Mouse (Mus musculus): ENCODE data around the gene Smchd1. TPM values are rescaled to one million over a fixed set of nuclear protein-coding genes. Genes with fewer than 3 reads are reported as not detected.

Smchd1 gene
- polyA plus RNA-seq, 1 experiment from 2014 or later = 41.5 TPM

DNA sequence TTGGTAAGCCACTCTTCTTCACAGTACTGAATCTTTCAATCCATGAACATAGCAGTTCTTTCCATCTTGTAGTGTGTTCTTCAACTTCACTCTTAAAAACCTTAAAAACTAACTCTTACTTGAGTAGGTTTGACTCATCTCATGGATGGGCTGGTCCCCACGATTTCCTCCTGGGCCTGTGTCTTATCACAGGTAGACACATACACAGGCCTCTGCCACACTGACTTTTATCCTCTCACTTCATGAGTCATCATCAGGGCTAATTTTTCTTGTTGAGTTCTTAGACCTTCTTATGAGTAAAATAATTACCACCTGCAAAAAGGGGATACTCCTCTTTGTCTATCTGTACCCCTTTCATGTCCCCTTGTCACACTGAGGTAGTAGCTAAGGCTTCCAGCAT, 58.1 kb downstream of the Smchd1 start:
- H3K4me2 ChIP-seq (ENCODE audit: low read length) = no peak overlapping the region
- no peaks in the 10 kb centered on the region for H3K4me1 ChIP-seq (ENCODE audit: control insufficient read depth, insufficient read depth, low read length)
- H3K36me3 ChIP-seq (ENCODE audit: control insufficient read depth, insufficient read depth, low read length) = peaks cover 16% of the 10 kb centered on the region
- no peak for ATAC-seq
- H3K27ac ChIP-seq (ENCODE audit: low read length) = no peak overlapping the region
- no peaks in the 10 kb centered on the region for H3K27me3 ChIP-seq (ENCODE audit: control insufficient read depth, insufficient read depth, low read depth, low read length)
- H3K4me3 ChIP-seq (ENCODE audit: low read depth, low read length) = no peak overlapping the region
- no peak overlapping the region for H3K9ac ChIP-seq (ENCODE audit: low read depth, low read length)
- WGBS = 97% methylated on average over 1 of the region's 1 CpGs
- H3K9me3 ChIP-seq (replicated peaks; ENCODE audit: control insufficient read depth, low read length, poor library complexity, severe bottlenecking) = peaks cover 6% of the 10 kb centered on the region

DNA sequence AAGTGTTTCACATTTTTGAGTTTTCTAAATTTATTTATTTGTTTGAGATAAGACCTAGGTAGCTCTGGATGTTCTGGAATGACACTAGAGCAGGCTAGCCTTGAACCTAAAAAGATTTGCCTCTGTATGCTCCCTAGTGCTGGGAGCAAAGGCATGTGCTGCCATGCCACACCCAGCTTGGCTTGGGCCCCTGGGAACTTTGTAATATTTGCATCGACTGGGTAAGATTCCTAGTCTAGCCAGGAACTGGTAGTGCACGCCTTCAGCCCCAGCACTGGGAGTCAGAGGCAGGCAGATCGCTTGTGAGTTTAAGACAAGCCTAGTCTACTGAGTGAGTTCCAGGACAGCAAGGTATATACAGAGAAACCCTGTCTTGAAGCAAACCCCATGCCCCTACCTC, 87.7 kb downstream of the Smchd1 start:
- no peaks in the 10 kb centered on the region for H3K4me1 ChIP-seq (ENCODE audit: control insufficient read depth, insufficient read depth, low read length)
- H3K9ac ChIP-seq (ENCODE audit: low read depth, low read length) = no peak overlapping the region
- H3K36me3 ChIP-seq (ENCODE audit: control insufficient read depth, insufficient read depth, low read length) = peaks cover 16% of the 10 kb centered on the region
- H3K9me3 ChIP-seq (replicated peaks; ENCODE audit: control insufficient read depth, low read length, poor library complexity, severe bottlenecking) = no peaks in the 10 kb centered on the region
- WGBS = 90% methylated on average over 3 of the region's 3 CpGs
- H3K4me2 ChIP-seq (ENCODE audit: low read length) = no peak overlapping the region
- ATAC-seq = no peak
- no peaks in the 10 kb centered on the region for H3K27me3 ChIP-seq (ENCODE audit: control insufficient read depth, insufficient read depth, low read depth, low read length)
- H3K27ac ChIP-seq (ENCODE audit: low read length) = no peak overlapping the region
- no peak overlapping the region for H3K4me3 ChIP-seq (ENCODE audit: low read depth, low read length)

DNA sequence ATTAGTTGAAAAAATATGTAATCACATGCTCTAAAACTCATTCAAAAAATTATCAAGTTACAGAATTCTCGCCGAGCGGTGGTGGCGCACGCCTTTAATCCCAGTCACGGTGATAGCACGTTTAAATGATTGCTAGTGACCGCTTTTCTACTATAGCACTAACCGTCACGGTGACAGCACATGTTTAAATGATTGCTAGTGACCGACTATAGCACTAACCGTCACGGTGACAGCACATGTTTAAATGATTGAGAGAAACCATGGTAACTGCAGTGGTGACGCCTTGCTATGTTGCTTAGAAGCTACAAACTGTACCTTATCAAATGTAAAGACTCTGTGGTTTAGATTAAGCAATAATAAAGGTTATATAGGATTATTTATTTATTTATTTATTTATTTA, 94.8 kb downstream of the Smchd1 start:
- 70% methylated on average over 14 of the region's 14 CpGs for WGBS
- H3K9me3 ChIP-seq (replicated peaks; ENCODE audit: control insufficient read depth, low read length, poor library complexity, severe bottlenecking) = no peaks in the 10 kb centered on the region
- no peaks in the 10 kb centered on the region for H3K27me3 ChIP-seq (ENCODE audit: control insufficient read depth, insufficient read depth, low read depth, low read length)
- no peak overlapping the region for H3K9ac ChIP-seq (ENCODE audit: low read depth, low read length)
- H3K27ac ChIP-seq (ENCODE audit: low read length) = no peak overlapping the region
- H3K36me3 ChIP-seq (ENCODE audit: control insufficient read depth, insufficient read depth, low read length) = peaks cover 14% of the 10 kb centered on the region
- H3K4me3 ChIP-seq (ENCODE audit: low read depth, low read length) = no peak overlapping the region
- H3K4me1 ChIP-seq (ENCODE audit: control insufficient read depth, insufficient read depth, low read length) = no peaks in the 10 kb centered on the region
- no peak overlapping the region for H3K4me2 ChIP-seq (ENCODE audit: low read length)
- ATAC-seq = peak; percentile 42; the same call in 1 of the 2 replicates

DNA sequence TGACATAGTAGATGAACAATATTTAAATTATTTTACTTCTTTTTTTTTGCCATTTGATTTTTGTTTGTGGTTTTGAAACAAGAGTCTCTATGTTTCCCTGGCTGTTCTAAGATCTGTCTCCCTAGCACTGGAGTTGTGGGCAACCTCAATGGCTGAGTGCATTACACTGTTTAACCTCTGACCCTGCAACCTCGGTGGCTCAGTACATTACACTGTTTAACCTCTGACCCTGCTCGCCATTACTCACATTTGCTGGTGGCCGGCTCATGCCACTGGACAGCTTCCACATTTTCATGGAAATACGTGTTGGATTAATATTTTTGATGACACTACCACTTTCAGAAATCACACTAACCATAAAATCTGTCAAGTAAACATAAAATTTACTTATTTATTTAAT, 97.2 kb downstream of the Smchd1 start:
- Histone ChIP-seq H3K27me3 (ENCODE audit: control insufficient read depth, insufficient read depth, low read depth, low read length) (no peaks in the 10 kb centered on the region), H3K4me3 (ENCODE audit: low read depth, low read length) (no peak overlapping the region), H3K9me3 (replicated peaks; ENCODE audit: control insufficient read depth, low read length, poor library complexity, severe bottlenecking) (no peaks in the 10 kb centered on the region), H3K9ac (ENCODE audit: low read depth, low read length) (no peak overlapping the region), H3K4me2 (ENCODE audit: low read length) (no peak overlapping the region), H3K27ac (ENCODE audit: low read length) (no peak overlapping the region), H3K36me3 (ENCODE audit: control insufficient read depth, insufficient read depth, low read length) (peaks cover 20% of the 10 kb centered on the region), H3K4me1 (ENCODE audit: control insufficient read depth, insufficient read depth, low read length) (no peaks in the 10 kb centered on the region)
- ATAC-seq = no peak
- 87% methylated on average over 4 of the region's 4 CpGs for WGBS

DNA sequence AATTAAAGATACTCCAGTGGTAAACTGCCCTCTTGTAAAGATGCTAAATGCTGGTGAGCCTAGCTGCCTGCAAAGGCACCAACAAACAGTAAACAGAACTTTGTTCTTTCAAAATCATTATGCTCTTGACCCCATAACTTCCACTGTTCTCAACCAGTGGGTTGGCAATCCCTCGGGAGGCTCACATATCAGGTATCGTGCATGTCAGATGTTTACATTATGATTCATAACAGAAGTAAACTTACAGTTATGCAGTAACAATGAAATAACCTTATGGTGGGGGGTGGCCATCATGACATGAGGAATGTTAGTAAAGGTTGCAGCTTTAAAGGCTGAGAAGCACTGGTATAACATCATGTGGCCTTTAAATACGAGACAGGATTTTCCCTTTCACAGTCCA, 119.6 kb downstream of the Smchd1 start:
- Histone ChIP-seq H3K27me3 (ENCODE audit: control insufficient read depth, insufficient read depth, low read depth, low read length) (no peaks in the 10 kb centered on the region), H3K36me3 (ENCODE audit: control insufficient read depth, insufficient read depth, low read length) (peaks cover 17% of the 10 kb centered on the region), H3K4me3 (ENCODE audit: low read depth, low read length) (no peak overlapping the region), H3K27ac (ENCODE audit: low read length) (no peak overlapping the region), H3K9me3 (replicated peaks; ENCODE audit: control insufficient read depth, low read length, poor library complexity, severe bottlenecking) (no peaks in the 10 kb centered on the region), H3K4me1 (ENCODE audit: control insufficient read depth, insufficient read depth, low read length) (no peaks in the 10 kb centered on the region), H3K4me2 (ENCODE audit: low read length) (no peak overlapping the region), H3K9ac (ENCODE audit: low read depth, low read length) (no peak overlapping the region)
- ATAC-seq = no peak
- 97% methylated on average over 3 of the region's 3 CpGs for WGBS

DNA sequence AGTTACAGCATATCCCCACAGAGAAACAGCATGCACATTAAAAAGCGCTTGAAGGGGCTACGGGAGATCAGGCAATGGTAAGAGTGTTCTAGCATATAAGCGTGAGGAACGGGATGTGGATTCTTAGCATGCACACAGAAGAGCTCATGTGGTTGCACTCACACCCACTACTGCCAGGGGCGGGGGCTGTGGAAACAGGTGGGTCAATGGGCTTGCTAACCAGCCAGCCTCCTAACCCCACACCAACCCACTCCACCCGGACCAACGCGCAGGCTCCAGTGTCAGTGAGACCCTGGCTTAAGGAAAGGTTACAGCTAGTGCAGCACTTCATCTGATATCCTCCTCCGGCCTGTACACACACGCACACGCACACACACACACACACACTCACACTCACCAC, 120.9 kb downstream of the Smchd1 start:
- no peak overlapping the region for H3K4me3 ChIP-seq (ENCODE audit: low read depth, low read length)
- H3K4me2 ChIP-seq (ENCODE audit: low read length) = no peak overlapping the region
- no peak overlapping the region for H3K27ac ChIP-seq (ENCODE audit: low read length)
- peaks cover 10% of the 10 kb centered on the region for H3K36me3 ChIP-seq (ENCODE audit: control insufficient read depth, insufficient read depth, low read length)
- no peaks in the 10 kb centered on the region for H3K27me3 ChIP-seq (ENCODE audit: control insufficient read depth, insufficient read depth, low read depth, low read length)
- H3K4me1 ChIP-seq (ENCODE audit: control insufficient read depth, insufficient read depth, low read length) = no peaks in the 10 kb centered on the region
- no peaks in the 10 kb centered on the region for H3K9me3 ChIP-seq (replicated peaks; ENCODE audit: control insufficient read depth, low read length, poor library complexity, severe bottlenecking)
- 96% methylated on average over 11 of the region's 11 CpGs for WGBS
- no peak overlapping the region for H3K9ac ChIP-seq (ENCODE audit: low read depth, low read length)
- no peak for ATAC-seq

DNA sequence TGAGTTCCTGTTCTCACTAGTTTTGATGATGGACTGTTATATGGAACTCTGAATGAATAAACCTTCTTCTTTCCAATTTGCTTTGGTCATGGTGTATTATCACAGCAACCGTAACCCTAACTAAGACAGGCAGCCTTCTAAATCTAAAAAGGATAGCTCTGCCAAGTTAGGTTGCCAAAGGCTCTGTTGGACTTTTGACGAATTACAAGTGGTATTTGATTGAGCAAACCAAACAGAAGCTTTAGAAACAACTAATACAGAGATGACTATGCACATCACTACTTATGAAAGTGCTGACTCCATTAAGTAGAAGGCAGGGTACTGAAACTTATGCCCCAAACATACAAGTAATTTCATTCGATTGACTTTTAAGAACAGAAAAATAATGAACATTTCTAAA, 127.0 kb downstream of the Smchd1 start:
- Histone ChIP-seq H3K4me3 (ENCODE audit: low read depth, low read length) (no peak overlapping the region), H3K36me3 (ENCODE audit: control insufficient read depth, insufficient read depth, low read length) (peaks cover 24% of the 10 kb centered on the region), H3K27ac (ENCODE audit: low read length) (no peak overlapping the region), H3K9me3 (replicated peaks; ENCODE audit: control insufficient read depth, low read length, poor library complexity, severe bottlenecking) (no peaks in the 10 kb centered on the region), H3K4me2 (ENCODE audit: low read length) (no peak overlapping the region), H3K27me3 (ENCODE audit: control insufficient read depth, insufficient read depth, low read depth, low read length) (no peaks in the 10 kb centered on the region), H3K4me1 (ENCODE audit: control insufficient read depth, insufficient read depth, low read length) (no peaks in the 10 kb centered on the region), H3K9ac (ENCODE audit: low read depth, low read length) (no peak overlapping the region)
- ATAC-seq = no peak
- 81% methylated on average over 3 of the region's 3 CpGs for WGBS

DNA sequence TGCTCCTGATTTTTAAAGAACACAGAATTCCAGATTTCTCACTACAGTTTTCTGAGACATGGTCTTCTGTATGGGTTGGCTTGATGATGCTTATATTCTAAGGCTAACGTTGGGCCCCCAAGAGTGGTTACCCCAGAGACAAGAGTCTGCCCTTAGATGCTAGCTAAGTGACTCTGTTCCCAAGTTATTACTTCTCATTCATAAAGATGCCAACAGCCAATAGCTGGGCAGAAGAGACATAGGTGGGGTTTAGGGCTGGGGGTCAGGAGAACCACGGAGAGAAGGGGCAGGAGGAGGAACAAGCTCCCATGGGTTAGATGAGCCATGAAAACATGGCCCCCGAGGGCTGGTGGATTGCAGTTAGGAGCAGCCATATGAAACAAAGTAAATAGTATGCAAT, 133.1 kb downstream of the Smchd1 start:
- Histone ChIP-seq H3K27ac (ENCODE audit: low read length) (no peak overlapping the region), H3K4me2 (ENCODE audit: low read length) (no peak overlapping the region)

DNA sequence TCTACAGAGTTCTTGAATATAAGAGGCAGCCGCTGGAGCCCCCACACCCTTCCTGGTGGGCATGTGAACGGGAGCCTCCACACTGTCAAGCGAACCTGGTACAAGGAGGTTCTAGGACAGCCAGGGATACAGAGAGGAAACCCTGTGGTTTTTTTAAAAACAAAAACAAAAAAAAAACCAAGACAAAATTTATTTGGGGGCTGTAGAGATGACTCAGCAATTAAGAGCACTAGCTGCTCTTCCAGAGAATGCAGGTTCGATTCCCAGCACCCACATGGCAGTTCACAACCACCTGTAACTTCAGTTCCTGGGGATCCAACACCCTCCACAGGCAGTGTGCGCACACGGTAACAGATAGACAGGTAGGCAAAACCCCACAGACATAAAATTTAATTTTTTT, 136.5 kb downstream of the Smchd1 start:
- Histone ChIP-seq H3K9me3 (replicated peaks; ENCODE audit: control insufficient read depth, low read length, poor library complexity, severe bottlenecking) (no peaks in the 10 kb centered on the region), H3K27ac (ENCODE audit: low read length) (no peak overlapping the region), H3K9ac (ENCODE audit: low read depth, low read length) (no peak overlapping the region), H3K36me3 (ENCODE audit: control insufficient read depth, insufficient read depth, low read length) (peaks cover 3% of the 10 kb centered on the region; the same call in 1 of the 2 replicates), H3K4me1 (ENCODE audit: control insufficient read depth, insufficient read depth, low read length) (no peaks in the 10 kb centered on the region), H3K4me3 (ENCODE audit: low read depth, low read length) (no peak overlapping the region), H3K27me3 (ENCODE audit: control insufficient read depth, insufficient read depth, low read depth, low read length) (no peaks in the 10 kb centered on the region), H3K4me2 (ENCODE audit: low read length) (no peak overlapping the region)
- no peak for ATAC-seq
- WGBS = 96% methylated on average over 6 of the region's 6 CpGs

More for the DNA sequence above, 133.1 kb downstream of the Smchd1 start:
- Histone ChIP-seq H3K27me3 (ENCODE audit: control insufficient read depth, insufficient read depth, low read depth, low read length) (no peaks in the 10 kb centered on the region), H3K36me3 (ENCODE audit: control insufficient read depth, insufficient read depth, low read length) (peaks cover 5% of the 10 kb centered on the region; the same call in 1 of the 2 replicates), H3K9me3 (replicated peaks; ENCODE audit: control insufficient read depth, low read length, poor library complexity, severe bottlenecking) (no peaks in the 10 kb centered on the region), H3K9ac (ENCODE audit: low read depth, low read length) (no peak overlapping the region), H3K4me1 (ENCODE audit: control insufficient read depth, insufficient read depth, low read length) (no peaks in the 10 kb centered on the region), H3K4me3 (ENCODE audit: low read depth, low read length) (no peak overlapping the region)
- 91% methylated on average over 3 of the region's 3 CpGs for WGBS
- ATAC-seq = no peak

DNA sequence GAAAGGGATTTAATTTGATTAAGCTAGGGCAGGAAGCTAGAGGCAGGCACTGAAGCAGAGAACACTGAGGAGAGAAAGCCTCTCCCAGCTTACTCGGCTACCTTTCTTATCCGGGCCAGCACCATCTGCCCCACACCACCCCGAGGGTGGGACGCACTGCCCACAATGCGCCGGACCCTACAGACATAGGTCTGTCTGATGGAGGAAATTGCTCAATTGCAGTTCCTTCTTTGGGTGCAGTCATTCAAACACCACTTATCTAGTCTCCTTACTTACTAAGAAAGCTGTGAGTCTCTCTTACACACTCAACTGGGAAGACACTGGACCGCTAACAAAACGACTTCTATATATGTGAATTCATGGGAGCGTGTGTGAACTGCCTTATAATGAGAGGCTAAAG, 137.6 kb downstream of the Smchd1 start:
- no peak overlapping the region for H3K4me3 ChIP-seq (ENCODE audit: low read depth, low read length)
- H3K27me3 ChIP-seq (ENCODE audit: control insufficient read depth, insufficient read depth, low read depth, low read length) = no peaks in the 10 kb centered on the region
- H3K36me3 ChIP-seq (ENCODE audit: control insufficient read depth, insufficient read depth, low read length) = no peaks in the 10 kb centered on the region
- H3K9ac ChIP-seq (ENCODE audit: low read depth, low read length) = no peak overlapping the region
- no peak overlapping the region for H3K27ac ChIP-seq (ENCODE audit: low read length)
- no peaks in the 10 kb centered on the region for H3K4me1 ChIP-seq (ENCODE audit: control insufficient read depth, insufficient read depth, low read length)
- no peaks in the 10 kb centered on the region for H3K9me3 ChIP-seq (replicated peaks; ENCODE audit: control insufficient read depth, low read length, poor library complexity, severe bottlenecking)
- ATAC-seq = no peak
- WGBS = 97% methylated on average over 9 of the region's 9 CpGs
- H3K4me2 ChIP-seq (ENCODE audit: low read length) = no peak overlapping the region

Data from midbrain, embryonic 16.5 days (tissue).